8 mouse cellular contexts compared by ENCODE assay signal in the genomic region with DNA sequence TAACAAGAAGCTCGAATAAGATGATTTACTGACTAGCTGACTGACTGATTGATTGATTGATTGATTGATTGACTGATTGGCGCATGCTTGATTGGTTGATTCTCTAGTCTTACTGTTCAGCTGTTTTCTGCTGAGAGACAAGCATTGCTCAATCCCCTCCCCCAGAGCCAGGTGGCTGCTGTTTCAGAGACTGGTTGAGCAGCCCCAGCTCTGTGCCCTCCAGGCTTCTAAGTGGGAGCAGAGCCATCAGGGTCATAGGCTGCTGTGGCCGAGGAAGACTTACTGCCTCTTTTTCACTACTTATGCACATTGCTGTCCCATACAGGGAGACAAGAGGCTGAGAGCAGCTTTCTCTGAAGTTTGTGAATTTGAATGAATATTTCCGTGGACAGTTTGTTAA. TPM values are rescaled to one million over a fixed set of nuclear protein-coding genes. Genes with fewer than 3 reads are reported as not detected.
A peak's percentile ranks its signal among the peaks of the same experiment; 100 is the strongest.
DNase-seq lines count a peak whose midpoint lies in the region; ATAC-seq and TF ChIP-seq lines count a peak whose summit lies in the region.

No protein-coding gene starts in this region.

- ATAC-seq in embryonic facial prominence, embryonic 12.5 days (ENCODE audit: insufficient number of reproducible peaks, insufficient read depth, low FRiP score, low TSS enrichment), result no peak
- no peak for ATAC-seq in erythroblast, adult 5-6 weeks (replicated peaks; ENCODE audit: low FRiP score, poor library complexity, severe bottlenecking)

- dilution Hi-C loops in CH12.LX (cut with MboI; ENCODE audit: extremely low pct_ligation_motif_present, extremely low pct_unique_long_range_greater_than_20kb, low sequenced_read_pairs), result no loop called here

- in situ Hi-C loops in CH12.LX (cut with MboI; ENCODE audit: low pct_ligation_motif_present, low pct_unique_long_range_greater_than_20kb, low sequenced_read_pairs), result no loop called here

- H3K27ac ChIP-seq in gastrocnemius, adult 2 months, result peak overlapping the region; percentile 85; the same call in 1 of the 2 replicates
- no peak overlapping the region for H3K27ac ChIP-seq in CH12.LX (ENCODE audit: insufficient read depth, low read depth)
- no peak overlapping the region for H3K27ac ChIP-seq in embryonic facial prominence, embryonic 12.5 days
- H3K27ac ChIP-seq in limb, embryonic 10.5 days, result no peak overlapping the region

- no peaks in the 10 kb centered on the region for H3K79me2 ChIP-seq in CH12.LX (replicated peaks; ENCODE audit: control insufficient read depth, extremely low read depth, insufficient read depth, poor library complexity, severe bottlenecking)

- H3K4me2 ChIP-seq in CH12.LX (ENCODE audit: insufficient read depth, low read depth, poor library complexity, severe bottlenecking), result peak overlapping the region; percentile 5; the same call in 1 of the 2 replicates
- H3K4me2 ChIP-seq in embryonic facial prominence, embryonic 12.5 days (replicated peaks), result peak overlapping the region; percentile 95

- H3K27me3 ChIP-seq in CH12.LX (replicated peaks), result no peaks in the 10 kb centered on the region
- 0 out of 2 replicates have a peak, but pooled peaks cover 13% of the 10 kb centered on the region for H3K27me3 ChIP-seq in embryonic facial prominence, embryonic 12.5 days
- H3K27me3 ChIP-seq in limb, embryonic 10.5 days (ENCODE audit: low read depth, poor library complexity, severe bottlenecking), result peaks cover 27% of the 10 kb centered on the region

- peaks cover 0 to 15% of the 10 kb centered on the region in 2 experiments; a peak in 3 of 4 replicates for H3K4me1 ChIP-seq in CH12.LX (ENCODE audit: control insufficient read depth in 1 of 2, insufficient read depth in 2 of 2)
- peaks cover 18% of the 10 kb centered on the region for H3K4me1 ChIP-seq in embryonic facial prominence, embryonic 12.5 days
- peaks cover 30% of the 10 kb centered on the region for H3K4me1 ChIP-seq in limb, embryonic 10.5 days

- intact Hi-C loops in gastrocnemius, adult 2 months (cut with DNase I), result loop anchor here (5.0 to 10.0 kb wide), 5 partner anchors 88 to 598 kb away; no protein-coding TSS in a partner anchor

- TF ChIP-seq POLR2A in CH12.LX (IDR thresholded peaks at IDR 0.05; ENCODE audit: low read depth, low read length), result no peak

- H3K9ac ChIP-seq in CH12.LX (ENCODE audit: insufficient read depth, low read depth), result no peak overlapping the region
- H3K9ac ChIP-seq in embryonic facial prominence, embryonic 12.5 days, result 0 out of 2 replicates have a peak overlapping the region, but pooled peaks have one; percentile 3

- TF ChIP-seq CTCF in gastrocnemius, adult 2 months (IDR thresholded peaks at IDR 0.05), result no peak
- TF ChIP-seq CTCF in CH12.LX (conservative IDR thresholded peaks at IDR 0.05 in 1 of 2, IDR thresholded peaks at IDR 0.05 in 1 of 2; ENCODE audit: low read depth in 2 of 2, low read length in 2 of 2), result no peak

- no peaks in the 10 kb centered on the region for H3K36me3 ChIP-seq in CH12.LX (replicated peaks in 1 of 2; ENCODE audit: control insufficient read depth in 1 of 2, insufficient read depth in 1 of 2, low read length in 1 of 2)
- H3K36me3 ChIP-seq in embryonic facial prominence, embryonic 12.5 days, result no peaks in the 10 kb centered on the region
- no peaks in the 10 kb centered on the region for H3K36me3 ChIP-seq in limb, embryonic 10.5 days

- DNase-seq in gastrocnemius, adult 2 months, result peak; percentile 39
- DNase-seq in gastrocnemius, postnatal 25 days, result no peak
- DNase-seq in CH12.LX (ENCODE audit: extremely low read depth), result no peak
- peak; percentile 47 for DNase-seq in limb, embryonic 10.5 days (ENCODE audit: low spot score)
- DNase-seq in yolk sac, embryonic 10.5 days (ENCODE audit: low spot score), result peak; percentile 19
- DNase-seq in natural killer cell, adult 2 months (ENCODE audit: low spot score in 2 of 2), result no peak

- no peak for TF ChIP-seq EP300 in CH12.LX (IDR thresholded peaks at IDR 0.05; ENCODE audit: low read length)

- WGBS in embryonic facial prominence, embryonic 12.5 days, result 32% methylated on average over 4 of the region's 4 CpGs
- 52% methylated on average over 4 of the region's 4 CpGs for WGBS in limb, embryonic 10.5 days

- H3K9me3 ChIP-seq in CH12.LX (replicated peaks; ENCODE audit: low read length), result no peaks in the 10 kb centered on the region
- H3K9me3 ChIP-seq in embryonic facial prominence, embryonic 12.5 days, result no peaks in the 10 kb centered on the region
- H3K9me3 ChIP-seq in limb, embryonic 10.5 days (replicated peaks), result no peaks in the 10 kb centered on the region

- H3K4me3 ChIP-seq in gastrocnemius, adult 2 months, result peak overlapping the region; percentile 80
- no peak overlapping the region for H3K4me3 ChIP-seq in CH12.LX (replicated peaks in 1 of 3; ENCODE audit: low read depth in 2 of 3, low read length in 2 of 3, poor library complexity in 1 of 3)
- peak overlapping the region; percentile 57; the same call in 1 of the 2 replicates for H3K4me3 ChIP-seq in embryonic facial prominence, embryonic 12.5 days
- H3K4me3 ChIP-seq in limb, embryonic 10.5 days, result no peak overlapping the region; the same call in 1 of the 2 replicates

- no peak for TF ChIP-seq RAD21 in CH12.LX (IDR thresholded peaks at IDR 0.05; ENCODE audit: low read depth, low read length)

TF ChIP-seq in CH12.LX, 34 proteins besides CTCF, POLR2A, EP300 and RAD21:
- TF ChIP-seq MAZ (IDR thresholded peaks at IDR 0.05; ENCODE audit: low read depth, low read length) (no peak), USF1 (IDR thresholded peaks at IDR 0.05; ENCODE audit: low read depth, low read length) (no peak), MAX (IDR thresholded peaks at IDR 0.05; ENCODE audit: low read length) (no peak), NRF1 (IDR thresholded peaks at IDR 0.05; ENCODE audit: low read depth, low read length) (no peak), GABPA (IDR thresholded peaks at IDR 0.05; ENCODE audit: insufficient replicate concordance, low read depth, low read length) (no peak), JUND (conservative IDR thresholded peaks at IDR 0.05; ENCODE audit: low read depth, low read length) (no peak), ZKSCAN1 (IDR thresholded peaks at IDR 0.05; ENCODE audit: borderline replicate concordance, low read depth, low read length) (no peak), PAX5 (IDR thresholded peaks at IDR 0.05; ENCODE audit: low read length) (no peak), IRF4 (IDR thresholded peaks at IDR 0.05; ENCODE audit: low read depth, low read length) (no peak), TBP (conservative IDR thresholded peaks at IDR 0.05; ENCODE audit: low read depth, low read length) (no peak), ZC3H11A (IDR thresholded peaks at IDR 0.05; ENCODE audit: low read depth, low read length) (no peak), MEF2A (IDR thresholded peaks at IDR 0.05; ENCODE audit: borderline replicate concordance, low read depth, low read length) (no peak), ZNF384 (IDR thresholded peaks at IDR 0.05; ENCODE audit: low read depth, low read length) (no peak), JUN (IDR thresholded peaks at IDR 0.05; ENCODE audit: insufficient read depth, low read depth, low read length) (no peak), MXI1 (IDR thresholded peaks at IDR 0.05; ENCODE audit: low read depth, low read length) (no peak), CHD2 (IDR thresholded peaks at IDR 0.05; ENCODE audit: low read length) (no peak), SMC3 (IDR thresholded peaks at IDR 0.05; ENCODE audit: low read depth, low read length) (no peak), BHLHE40 (IDR thresholded peaks at IDR 0.05; ENCODE audit: low read depth, low read length) (no peak)
TF ChIP-seq in CH12.LX: peak in this region for 0.

RNA-seq across cellular contexts. Expression of gene Parm1, which starts 2.1 kb away (rescaled TPM):
- total RNA-seq in gastrocnemius, adult 2 months (2021), result 10 to 100 TPM; 13.1 to 19.9 TPM
- total RNA-seq in gastrocnemius, postnatal 25 days (2021), result 1 to 10 TPM; 6.5 to 9.4 TPM
- 0.38 and 0.85 TPM in 2 replicates for total RNA-seq in CH12.LX (2012; rRNA removed)
- total RNA-seq in CH12.LX (2014; rRNA removed), result 0.66 and 0.90 TPM in 2 replicates
- polyA plus RNA-seq in CH12.LX (2012; ENCODE audit: insufficient read length, low read depth), result 2.0 and 2.6 TPM in 2 replicates
- 21.1 and 21.4 TPM in 2 replicates for polyA plus RNA-seq in embryonic facial prominence, embryonic 12.5 days (2016; fragmentation: Nextera tagmentation; extraction: Ambion mirVana)
- polyA plus RNA-seq in limb, embryonic 10.5 days (2016; fragmentation: Nextera tagmentation; extraction: Ambion mirVana), result 3.6 and 4.8 TPM in 2 replicates
- total RNA-seq in erythroblast, adult 5-6 weeks (2015; ENCODE audit: low replicate concordance), result not detected in 2 replicates
- 0.14 TPM in 1 of 2 replicates, not detected in the other for total RNA-seq in erythroblast, adult 5-6 weeks (2017; ENCODE audit: low replicate concordance)

Comparison
In these comparisons a context has a peak if more than half of its experiments do, and no peak if none do; other contexts are left out.
1. DNase-seq: peak in gastrocnemius, adult 2 months (single experiment), limb, embryonic 10.5 days (single experiment) and yolk sac, embryonic 10.5 days (single experiment); none in gastrocnemius, postnatal 25 days (single experiment), CH12.LX (single experiment) and natural killer cell, adult 2 months (0 of 2).
2. H3K4me3 ChIP-seq: peak in gastrocnemius, adult 2 months (single experiment) and embryonic facial prominence, embryonic 12.5 days (single experiment); none in CH12.LX (0 of 3) and limb, embryonic 10.5 days (single experiment).